Mouse (Mus musculus): ENCODE data around the gene Mettl7a3. TPM values are rescaled to one million over a fixed set of nuclear protein-coding genes. Genes with fewer than 3 reads are reported as not detected.
"Not testable (repeated sequence)": the region's sequence is repeated elsewhere in the genome, so short reads cannot be mapped to it uniquely, and the experiment has no call there.

Mettl7a3 gene
- polyA plus RNA-seq, 1 experiment = 1.1 TPM

- Histone ChIP-seq H3K4me3 (replicated peaks; ENCODE audit: extremely low read depth, low read depth, low read length) (no peak overlapping the region), H3K4me1 (ENCODE audit: control insufficient read depth, insufficient read depth, low read length) (no peaks in the 10 kb centered on the region; the same call in none of the 2 replicates)
- WGBS = 73% methylated on average over 3 of the region's 3 CpGs
- no peak for DNase-seq
- no peak for TF ChIP-seq CTCF (IDR thresholded peaks at IDR 0.05; ENCODE audit: insufficient read depth, low read length)
- no peak for TF ChIP-seq POLR2A (IDR thresholded peaks at IDR 0.05; ENCODE audit: borderline replicate concordance, extremely low read depth, low read depth, low read length)
These were observed 9.5 kb upstream of the Mettl7a3 start for GRCm38 (mm10) chr15:100325235-100325634.

- DNase-seq; H3K4me3 ChIP-seq (replicated peaks; ENCODE audit: extremely low read depth, low read depth, low read length); H3K4me1 ChIP-seq (ENCODE audit: control insufficient read depth, insufficient read depth, low read length): not testable (repeated sequence)
- 66% methylated on average over 4 of the region's 4 CpGs for WGBS
- TF ChIP-seq CTCF (IDR thresholded peaks at IDR 0.05; ENCODE audit: insufficient read depth, low read length) = 0 out of 2 replicates have a peak, but pooled peaks have one; percentile 11
These were observed 6.6 kb upstream of the Mettl7a3 start for GRCm38 (mm10) chr15:100328089-100328488.

- not testable (repeated sequence) for DNase-seq; H3K4me3 ChIP-seq (replicated peaks; ENCODE audit: extremely low read depth, low read depth, low read length)
- WGBS = 85% methylated on average over 10 of the region's 10 CpGs
These were observed 5.4 kb upstream of the Mettl7a3 start for GRCm38 (mm10) chr15:100329336-100329735.

GRCm38 (mm10) chr15:100330739-100331138 is 4.0 kb upstream of the Mettl7a3 start:
- DNase-seq = no peak
- H3K4me1 ChIP-seq (ENCODE audit: control insufficient read depth, insufficient read depth, low read length) = no peaks in the 10 kb centered on the region; the same call in 1 of the 2 replicates
- 85% methylated on average over 7 of the region's 7 CpGs for WGBS
- no peak overlapping the region for H3K4me3 ChIP-seq (replicated peaks; ENCODE audit: extremely low read depth, low read depth, low read length)
- TF ChIP-seq CTCF (IDR thresholded peaks at IDR 0.05; ENCODE audit: insufficient read depth, low read length) (no peak), POLR2A (IDR thresholded peaks at IDR 0.05; ENCODE audit: borderline replicate concordance, extremely low read depth, low read depth, low read length) (no peak)

More at GRCm38 (mm10) chr15:100329336-100329735, 5.4 kb upstream of the Mettl7a3 start:
- H3K4me1 ChIP-seq (ENCODE audit: control insufficient read depth, insufficient read depth, low read length) = not testable (repeated sequence)

- whole genome bisulfite sequencing = 53% methylated on average over 3 of the region's 10 CpGs
- not testable (repeated sequence) for H3K4me3 ChIP-seq (replicated peaks; ENCODE audit: extremely low read depth, low read depth, low read length); DNase-seq; H3K4me1 ChIP-seq (ENCODE audit: control insufficient read depth, insufficient read depth, low read length)
These were observed 2.4 kb upstream of the Mettl7a3 start for GRCm38 (mm10) chr15:100332077-100332961.

- DNase-seq; H3K4me1 ChIP-seq (ENCODE audit: control insufficient read depth, insufficient read depth, low read length); H3K4me3 ChIP-seq (replicated peaks; ENCODE audit: extremely low read depth, low read depth, low read length): not testable (repeated sequence)
These were observed 2.6 kb downstream of the Mettl7a3 start for GRCm38 (mm10) chr15:100337328-100337727.

GRCm38 (mm10) chr15:100337847-100338246 is 3.1 kb downstream of the Mettl7a3 start:
- not testable (repeated sequence) for H3K4me3 ChIP-seq (replicated peaks; ENCODE audit: extremely low read depth, low read depth, low read length); H3K4me1 ChIP-seq (ENCODE audit: control insufficient read depth, insufficient read depth, low read length)
- WGBS = 24% methylated on average over 10 of the region's 10 CpGs
- DNase-seq = peak; percentile 60

GRCm38 (mm10) chr15:100341314-100341980 is 6.7 kb downstream of the Mettl7a3 start:
- WGBS = 42% methylated on average over 5 of the region's 5 CpGs
- not testable (repeated sequence) for H3K4me1 ChIP-seq (ENCODE audit: control insufficient read depth, insufficient read depth, low read length); H3K4me3 ChIP-seq (replicated peaks; ENCODE audit: extremely low read depth, low read depth, low read length); DNase-seq

GRCm38 (mm10) chr15:100345484-100345883 is 10.8 kb downstream of the Mettl7a3 start:
- H3K4me3 ChIP-seq (replicated peaks; ENCODE audit: extremely low read depth, low read depth, low read length) = no peak overlapping the region
- DNase-seq = no peak
- TF ChIP-seq CTCF (IDR thresholded peaks at IDR 0.05; ENCODE audit: insufficient read depth, low read length) (no peak), POLR2A (IDR thresholded peaks at IDR 0.05; ENCODE audit: borderline replicate concordance, extremely low read depth, low read depth, low read length) (no peak)

GRCm38 (mm10) chr15:100346761-100347160 is 12.0 kb downstream of the Mettl7a3 start:
- DNase-seq = no peak
- 68% methylated on average over 14 of the region's 14 CpGs for WGBS
- no peaks in the 10 kb centered on the region; the same call in 1 of the 2 replicates for H3K4me1 ChIP-seq (ENCODE audit: control insufficient read depth, insufficient read depth, low read length)
- TF ChIP-seq CTCF (IDR thresholded peaks at IDR 0.05; ENCODE audit: insufficient read depth, low read length) = no peak
- TF ChIP-seq POLR2A (IDR thresholded peaks at IDR 0.05; ENCODE audit: borderline replicate concordance, extremely low read depth, low read depth, low read length) = no peak
- H3K4me3 ChIP-seq (replicated peaks; ENCODE audit: extremely low read depth, low read depth, low read length) = no peak overlapping the region

More at GRCm38 (mm10) chr15:100345484-100345883, 10.8 kb downstream of the Mettl7a3 start:
- no peaks in the 10 kb centered on the region; the same call in 1 of the 2 replicates for H3K4me1 ChIP-seq (ENCODE audit: control insufficient read depth, insufficient read depth, low read length)

All from lung, adult 2 months (tissue).